Mouse (Mus musculus): Measurements from ENCODE around the gene Spag16. TPM values are rescaled to one million over a fixed set of nuclear protein-coding genes. Genes with fewer than 3 reads are reported as not detected.
A peak's percentile ranks its signal among the peaks of the same experiment; 100 is the strongest.
"Not testable (repeated sequence)": the region's sequence is repeated elsewhere in the genome, so short reads cannot be mapped to it uniquely, and the experiment has no call there.

Spag16 gene
- polyA plus RNA-seq (2017; shearing (Covaris generic)), result under 1 TPM; 0.29 to 0.67 TPM

DNA sequence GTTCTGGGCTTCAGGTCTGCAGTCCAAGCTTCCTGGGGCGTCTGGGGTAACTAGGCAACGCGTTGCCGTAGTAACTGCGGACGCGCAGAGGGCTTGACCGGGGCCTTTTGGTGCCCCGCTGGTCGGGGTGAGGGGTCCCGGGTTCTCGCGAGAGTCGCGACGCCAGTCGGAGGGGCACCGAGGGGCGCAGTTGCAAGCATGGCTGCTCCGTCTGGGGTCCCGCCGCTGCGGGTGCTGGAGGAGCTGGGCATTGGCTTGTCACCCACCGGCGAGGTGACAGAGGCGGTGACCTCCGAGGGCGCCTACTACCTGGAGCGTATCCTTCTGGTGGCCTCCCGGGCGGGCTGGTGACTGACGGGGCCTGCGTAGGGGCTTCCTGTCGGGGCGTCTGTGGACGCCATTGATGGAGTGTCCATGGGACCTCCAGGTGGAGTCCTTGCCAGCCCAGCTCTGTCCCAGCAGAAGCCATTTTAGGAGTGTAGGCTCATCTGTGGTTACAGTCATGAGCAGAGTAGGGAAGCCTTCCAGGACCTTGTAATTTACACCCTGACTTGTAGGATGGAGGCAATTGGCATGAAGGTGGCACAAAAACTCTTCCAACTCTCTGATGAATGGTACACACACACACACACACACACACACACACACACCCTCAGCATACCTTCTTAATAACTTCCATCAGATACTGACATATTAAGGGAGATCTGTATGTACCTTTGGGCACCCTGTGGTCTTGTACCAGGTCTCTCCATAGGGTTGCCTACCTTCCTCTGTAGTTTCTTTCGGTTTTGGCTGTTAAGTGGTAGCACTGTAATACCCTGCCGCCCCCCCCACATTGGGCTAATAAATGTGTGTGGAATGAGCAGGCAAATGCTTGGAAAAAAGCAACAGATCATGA, at the start of gene Spag16:
TSS of gene Spag16 (plus strand) at position 165 of the 898 bp plus-strand sequence.
- no peak for ATAC-seq

- ATAC-seq, result peak; percentile 65
Observed at GRCm38 (mm10) chr1:69785129-69785528, 41.6 kb upstream of the Spag16 start.

DNA sequence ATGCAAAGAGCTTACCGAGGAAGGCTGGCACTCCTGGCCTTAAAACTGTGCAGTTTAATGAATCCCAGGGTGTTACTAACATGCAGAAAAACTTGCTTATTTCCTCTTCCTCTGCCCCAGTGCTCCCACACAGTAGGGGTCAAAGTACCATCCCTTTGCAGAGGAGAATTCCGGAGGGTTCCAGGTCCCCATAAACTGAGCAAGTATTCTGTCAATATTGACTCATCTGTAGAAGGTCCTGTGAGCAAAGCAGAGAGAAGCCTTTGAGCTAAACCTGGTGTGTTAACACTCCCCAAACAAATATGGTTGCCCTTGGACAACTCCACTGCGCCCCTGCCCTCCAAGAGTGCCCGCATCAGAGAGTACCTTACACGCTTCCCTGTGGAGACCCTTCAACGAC, 40.1 kb upstream of the Spag16 start:
- no peak for ATAC-seq

GRCm38 (mm10) chr1:69787379-69787778, 39.4 kb upstream of the Spag16 start:
- ATAC-seq, result no peak

DNA sequence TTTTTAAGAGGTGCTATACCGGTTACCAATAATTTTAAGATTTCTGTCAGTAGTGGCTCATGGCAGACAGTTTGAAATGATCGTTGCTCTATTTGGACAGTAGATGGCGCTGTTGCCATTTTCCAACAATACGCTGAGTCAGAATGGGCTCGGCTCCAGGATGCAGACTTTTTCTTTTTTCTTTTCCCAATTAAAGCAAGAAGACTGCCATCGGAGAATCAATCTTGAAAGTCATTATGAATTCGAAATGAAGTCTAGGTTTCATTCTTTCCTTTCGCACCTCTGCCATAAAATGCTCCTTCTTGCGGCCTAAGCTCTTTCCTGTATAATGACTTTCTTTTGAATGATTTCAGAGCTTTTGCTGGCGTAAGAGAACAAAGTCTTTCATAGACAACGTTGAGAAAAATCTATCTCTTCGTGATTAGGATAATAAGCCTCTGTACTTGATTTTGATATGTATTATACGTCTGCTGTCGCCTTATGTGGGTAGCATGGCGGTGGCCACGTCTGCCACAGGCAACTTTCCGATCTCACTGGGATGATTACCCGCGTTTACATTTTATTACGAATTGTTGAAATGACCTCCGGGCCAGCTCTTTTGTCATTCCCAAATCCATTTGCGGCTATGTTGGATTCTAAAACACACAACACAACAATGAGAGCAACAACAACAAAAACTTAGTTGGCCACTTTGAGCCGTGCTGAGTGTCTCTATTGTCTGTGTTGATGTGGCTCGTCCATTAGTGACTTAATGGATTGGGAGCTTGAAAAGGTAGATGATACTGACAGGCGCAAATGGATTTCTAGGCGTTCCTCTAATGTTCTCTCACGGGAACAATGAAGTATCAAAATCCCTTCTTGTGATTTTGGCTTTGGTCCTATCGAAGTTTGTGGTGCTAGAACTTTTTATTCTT, 36.2 kb upstream of the Spag16 start:
- peak; percentile 73 for ATAC-seq

GRCm38 (mm10) chr1:69798948-69799565, 27.7 kb upstream of the Spag16 start:
- ATAC-seq, result no peak

DNA sequence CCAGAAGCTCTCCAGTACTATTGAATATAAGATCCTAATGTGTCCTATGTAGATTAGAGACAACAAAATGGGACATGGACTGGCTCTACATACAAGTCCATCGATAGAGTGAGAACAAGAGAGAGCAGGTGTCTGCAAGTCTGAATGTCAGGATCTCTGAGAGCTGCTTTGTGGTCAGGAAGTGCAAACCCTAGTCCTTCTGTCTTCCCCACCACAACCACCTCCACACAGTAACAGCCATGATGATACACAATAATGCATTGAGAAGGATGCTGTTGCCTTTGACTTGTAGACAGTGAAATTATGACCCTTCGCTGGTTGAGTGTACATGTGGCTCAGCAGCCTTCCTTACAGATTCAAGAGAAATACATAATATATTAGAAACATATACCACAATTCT, 16.6 kb upstream of the Spag16 start:
- ATAC-seq, result peak; percentile 61

- not testable (repeated sequence) for ATAC-seq
Observed at GRCm38 (mm10) chr1:69825635-69826034, 1.1 kb upstream of the Spag16 start.

- no peak for ATAC-seq
Observed at GRCm38 (mm10) chr1:69828872-69829479, 2.2 kb downstream of the Spag16 start.

DNA sequence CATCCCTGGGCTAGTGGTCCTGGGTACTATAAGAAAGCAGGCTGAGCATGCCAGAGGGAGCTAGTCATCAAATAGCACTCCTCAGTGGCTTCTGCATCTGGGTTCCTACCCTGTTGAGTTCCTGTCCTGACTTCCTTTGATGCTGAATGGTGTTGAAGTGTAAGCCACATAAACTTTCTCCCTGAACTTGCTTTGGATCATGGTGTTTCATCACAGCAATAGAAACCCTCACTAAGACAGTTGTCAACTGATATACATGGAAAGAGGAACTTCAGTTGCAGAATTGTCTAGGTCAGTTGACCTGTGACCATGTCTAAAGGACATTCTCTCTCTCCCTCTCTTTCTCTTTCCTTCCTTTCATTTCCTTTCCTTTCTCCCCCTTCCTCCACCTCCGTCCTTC, 3.8 kb downstream of the Spag16 start:
- ATAC-seq, result no peak

GRCm38 (mm10) chr1:69831002-69831401, 4.2 kb downstream of the Spag16 start:
- ATAC-seq, result no peak

GRCm38 (mm10) chr1:69833476-69833875, 6.7 kb downstream of the Spag16 start:
- not testable (repeated sequence) for ATAC-seq

GRCm38 (mm10) chr1:69853436-69853835, 26.7 kb downstream of the Spag16 start:
- no peak for ATAC-seq

GRCm38 (mm10) chr1:69867776-69868175, 41.0 kb downstream of the Spag16 start:
- ATAC-seq, result no peak

DNA sequence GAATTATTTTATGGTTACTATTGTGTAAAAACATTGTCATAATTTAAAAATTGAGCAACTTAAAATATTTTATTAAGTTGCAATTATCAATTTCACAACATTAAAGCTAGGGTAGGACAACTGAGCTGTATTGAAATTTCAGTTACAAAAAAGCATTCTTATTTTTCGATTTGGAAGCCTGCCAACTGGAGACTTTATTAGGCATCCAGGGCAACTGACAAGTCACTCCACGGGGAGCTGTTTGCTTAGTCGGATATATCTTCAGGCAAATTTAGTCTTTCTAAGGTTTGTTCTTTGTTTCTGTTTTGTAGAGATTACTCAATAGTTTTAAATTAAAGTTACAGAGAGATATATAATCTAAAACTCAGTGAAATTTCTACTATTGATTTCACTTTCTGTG, 129.8 kb downstream of the Spag16 start:
- ATAC-seq, result no peak

GRCm38 (mm10) chr1:69996874-69997273, 170.1 kb downstream of the Spag16 start:
- ATAC-seq, result no peak

DNA sequence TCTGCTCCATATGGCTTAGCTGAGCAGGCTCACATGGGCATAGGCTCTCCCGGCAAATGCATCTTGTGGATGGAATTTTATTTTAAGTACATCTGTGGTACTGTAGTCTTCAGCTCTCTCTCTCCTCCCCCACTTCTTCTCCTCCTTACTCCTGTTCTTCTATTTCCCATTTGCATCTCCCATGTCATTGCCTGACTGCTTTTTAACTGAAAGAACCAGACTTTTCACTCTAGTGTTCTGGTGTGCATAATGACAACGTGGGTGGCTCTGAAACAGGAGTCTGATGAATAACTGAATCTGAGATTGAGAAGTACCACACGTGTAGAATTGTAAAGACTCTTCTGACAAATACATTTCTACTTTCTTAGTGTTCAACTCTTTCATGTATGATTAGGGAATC, 186.2 kb downstream of the Spag16 start:
- ATAC-seq, result no peak

DNA sequence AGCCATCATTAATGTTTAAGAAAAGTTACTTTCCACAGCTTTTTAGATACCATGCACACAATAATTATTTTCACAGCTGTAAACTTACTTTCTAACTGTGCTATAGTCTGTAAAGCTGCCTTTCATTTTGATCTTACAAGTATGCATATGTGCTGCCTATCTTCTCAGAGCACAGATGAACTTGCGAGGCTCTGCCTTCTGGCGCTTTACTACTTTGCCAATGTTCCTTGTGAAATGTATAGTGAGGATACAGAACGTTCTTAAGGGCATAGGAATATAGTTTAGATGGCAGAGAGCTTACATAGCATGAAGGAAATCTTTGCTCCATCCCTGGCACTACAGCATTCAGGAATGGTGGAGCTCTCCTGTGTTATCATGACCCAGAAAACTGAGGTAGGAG, 210.6 kb downstream of the Spag16 start:
- no peak for ATAC-seq

GRCm38 (mm10) chr1:70067404-70067803, 240.6 kb downstream of the Spag16 start:
- no peak for ATAC-seq

- no peak for ATAC-seq
Observed at GRCm38 (mm10) chr1:70073440-70073839, 246.7 kb downstream of the Spag16 start.

- ATAC-seq, result no peak
Observed at GRCm38 (mm10) chr1:70078806-70079205, 252.0 kb downstream of the Spag16 start.

- ATAC-seq, result no peak
Observed at GRCm38 (mm10) chr1:70082208-70082878, 255.6 kb downstream of the Spag16 start.

All from activated CD4-positive, CD25-positive, alpha-beta regulatory T cell, adult 4 months (primary cell).